Mouse (Mus musculus) stomach, embryonic 16.5 days (tissue): ENCODE measurements around the gene Tex22. TPM values are rescaled to one million over a fixed set of nuclear protein-coding genes. Genes with fewer than 3 reads are reported as not detected.

Source experiments
- ATAC-seq: fragments of 200-750 bp; cut with Nextera tagmentation; 2 replicates; pipeline ENCODE4 v1.8.0; 2017; ENCODE audit warnings: moderate number of reproducible peaks, moderate TSS enrichment; ENCODE audit not compliant: insufficient read depth, low FRiP score
- H3K27ac ChIP-seq: fragments of 300-500 bp; sonication (generic); 2 replicates; pipeline ENCODE4 v1.5.1; 2014; ENCODE audit warnings: low read length
- H3K27me3 ChIP-seq: fragments of 300-500 bp; sonication (generic); 2 replicates; pipeline ENCODE4 v1.6.1; 2014; ENCODE audit warnings: low read length, control low read depth, mixed read lengths; ENCODE audit not compliant: control insufficient read depth, insufficient read depth
- H3K36me3 ChIP-seq: fragments of 300-500 bp; sonication (generic); 2 replicates; pipeline ENCODE4 v1.6.1; 2014; ENCODE audit warnings: low read length; ENCODE audit not compliant: control insufficient read depth, insufficient read depth
- H3K4me1 ChIP-seq: fragments of 300-500 bp; sonication (generic); 2 replicates; pipeline ENCODE4 v1.6.1; 2014; ENCODE audit warnings: low read length, control low read depth, mixed read lengths; ENCODE audit not compliant: control insufficient read depth, insufficient read depth
- H3K4me2 ChIP-seq: fragments of 300-500 bp; sonication (generic); 2 replicates; pipeline ENCODE4 v1.6.1; 2014; ENCODE audit warnings: low read depth, low read length, mixed read lengths
- H3K4me3 ChIP-seq: fragments of 300-500 bp; sonication (generic); replicated peaks from 2 replicates; pipeline ENCODE4 v1.5.1; 2014; ENCODE audit warnings: mild to moderate bottlenecking, low read length
- H3K9ac ChIP-seq: fragments of 300-500 bp; sonication (generic); 2 replicates; pipeline ENCODE4 v1.6.1; 2014; ENCODE audit warnings: low read length
- H3K9me3 ChIP-seq: fragments of 300-500 bp; sonication (generic); replicated peaks from 2 replicates; pipeline ENCODE4 v1.6.1; 2016; ENCODE audit warnings: low read length, control low read depth; ENCODE audit not compliant: control insufficient read depth
- WGBS: fragments of 180-500 bp; shearing (Covaris S2); extraction: QIAGEN DNeasy Blood & Tissue Kit; methylation state at CpG from one replicate; pipeline ENCODE4 v1.1.7; 2014; 5-methylcytosine and 5-hydroxymethylcytosine counted together
- polyA plus RNA-seq: library from polyadenylated mRNA; unstranded; fragments of >200 nt; fragmentation: Nextera tagmentation; extraction: Ambion mirVana; gene quantifications from 2 replicates; pipeline ENCODE4 v1.2.1, GENCODE M21; 2015

The Tex22 gene
- polyA plus RNA-seq, 1 experiment from 2014 or later, result not detected

DNA sequence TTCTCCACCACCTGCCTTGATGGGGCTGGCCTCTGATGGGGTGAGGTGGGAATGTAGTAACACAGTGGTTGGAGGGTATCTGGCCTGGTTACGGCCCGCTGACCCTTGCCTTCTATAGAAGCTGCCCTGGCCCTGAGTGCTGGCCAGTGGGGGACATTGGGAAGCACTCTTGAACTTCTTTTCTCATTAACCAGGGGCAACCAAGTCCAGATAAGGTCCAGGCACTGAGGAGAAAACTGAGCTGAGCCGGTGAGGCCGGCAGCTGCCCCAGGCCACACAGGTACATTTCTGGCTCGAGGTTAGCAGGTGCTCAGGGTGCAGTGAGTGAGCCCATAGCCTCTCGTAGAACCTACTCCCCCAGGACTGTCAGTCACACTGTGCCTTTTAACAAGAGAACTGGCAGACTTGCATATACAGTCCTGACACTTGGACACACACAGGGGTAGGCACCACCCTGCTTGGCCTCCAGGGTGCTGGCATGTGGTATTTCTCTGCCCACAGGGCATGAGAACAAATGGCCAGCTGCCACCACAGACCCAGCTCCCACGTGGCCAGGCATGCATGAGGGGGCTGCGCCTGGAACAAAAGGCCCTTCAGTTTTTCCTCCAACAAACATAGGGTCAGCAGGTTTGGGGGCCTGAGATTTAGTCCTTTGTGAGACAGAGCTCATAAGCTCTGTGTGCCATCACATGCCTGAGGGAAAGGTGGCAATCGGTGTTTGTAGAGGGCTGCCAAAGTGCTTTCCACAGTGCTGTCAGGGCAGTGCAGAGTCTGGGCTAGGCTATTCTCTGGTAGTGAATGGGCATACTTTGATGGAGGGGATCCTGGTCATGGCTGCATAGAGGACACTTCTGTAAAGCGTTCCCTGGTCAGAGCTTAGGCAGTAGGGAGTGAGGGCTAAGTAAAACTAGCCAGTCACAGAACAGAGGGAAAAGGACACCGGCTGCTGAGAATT lies 41.7 kb upstream of the Tex22 start:
- no peaks in the 10 kb centered on the region for H3K27me3 ChIP-seq
- WGBS, result 71% methylated on average over 11 of the region's 11 CpGs
- no peaks in the 10 kb centered on the region for H3K9me3 ChIP-seq
- ATAC-seq, result no peak
- H3K4me2 ChIP-seq, result no peak overlapping the region
- H3K27ac ChIP-seq, result no peak overlapping the region
- no peak overlapping the region for H3K9ac ChIP-seq
- 0 out of 2 replicates have a peak, but pooled peaks cover 8% of the 10 kb centered on the region for H3K4me1 ChIP-seq
- H3K36me3 ChIP-seq, result no peaks in the 10 kb centered on the region
- no peak overlapping the region for H3K4me3 ChIP-seq

DNA sequence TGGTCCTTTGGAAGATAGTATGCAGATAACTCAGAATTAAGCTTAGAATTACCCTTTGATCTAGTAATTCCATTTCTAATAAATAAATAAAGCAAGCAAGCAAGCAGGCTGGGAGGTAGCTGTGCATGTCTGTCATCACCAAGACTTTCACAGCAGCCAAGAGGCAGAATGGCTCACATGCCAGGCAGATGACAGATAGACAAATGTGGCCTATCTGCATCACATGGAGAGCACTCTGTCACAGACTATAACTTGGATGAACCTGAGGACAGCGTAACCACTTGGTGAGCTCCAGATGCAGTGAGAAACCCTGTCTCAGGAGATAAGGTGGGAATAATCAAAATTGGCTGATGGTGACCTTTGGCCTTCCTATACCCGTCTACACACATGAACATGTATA lies 39.2 kb upstream of the Tex22 start:
- Histone ChIP-seq H3K27me3 (no peaks in the 10 kb centered on the region), H3K9ac (no peak overlapping the region), H3K4me1 (no peaks in the 10 kb centered on the region), H3K9me3 (no peaks in the 10 kb centered on the region), H3K27ac (no peak overlapping the region), H3K4me2 (no peak overlapping the region), H3K36me3 (no peaks in the 10 kb centered on the region), H3K4me3 (no peak overlapping the region)
- 76% methylated on average over 2 of the region's 2 CpGs for WGBS
- ATAC-seq, result no peak

DNA sequence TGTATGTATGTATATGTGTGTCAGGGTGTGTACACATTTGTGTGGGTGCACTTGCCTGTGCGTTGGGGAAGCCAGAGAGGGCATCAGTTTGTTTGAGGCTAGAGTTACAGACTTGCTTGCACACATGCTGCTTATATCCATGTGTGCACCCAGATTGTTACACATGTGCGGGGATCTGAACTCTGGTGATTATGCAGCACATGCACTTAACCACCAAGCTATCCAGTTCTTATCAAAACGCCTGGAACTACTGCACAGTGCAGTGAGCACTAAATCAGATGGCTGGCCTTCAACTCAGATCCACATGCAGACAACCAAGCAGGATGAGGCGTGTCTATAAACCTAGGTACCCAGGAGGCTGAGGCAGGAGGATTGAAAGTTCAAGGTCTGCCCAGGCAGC lies 37.3 kb upstream of the Tex22 start:
- H3K4me1 ChIP-seq, result peaks cover 5% of the 10 kb centered on the region
- no peak overlapping the region for H3K9ac ChIP-seq
- H3K27ac ChIP-seq, result no peak overlapping the region
- H3K4me3 ChIP-seq, result no peak overlapping the region
- ATAC-seq, result no peak
- 82% methylated on average over 4 of the region's 4 CpGs for WGBS
- no peaks in the 10 kb centered on the region for H3K27me3 ChIP-seq
- H3K4me2 ChIP-seq, result no peak overlapping the region
- no peaks in the 10 kb centered on the region for H3K9me3 ChIP-seq
- H3K36me3 ChIP-seq, result no peaks in the 10 kb centered on the region

DNA sequence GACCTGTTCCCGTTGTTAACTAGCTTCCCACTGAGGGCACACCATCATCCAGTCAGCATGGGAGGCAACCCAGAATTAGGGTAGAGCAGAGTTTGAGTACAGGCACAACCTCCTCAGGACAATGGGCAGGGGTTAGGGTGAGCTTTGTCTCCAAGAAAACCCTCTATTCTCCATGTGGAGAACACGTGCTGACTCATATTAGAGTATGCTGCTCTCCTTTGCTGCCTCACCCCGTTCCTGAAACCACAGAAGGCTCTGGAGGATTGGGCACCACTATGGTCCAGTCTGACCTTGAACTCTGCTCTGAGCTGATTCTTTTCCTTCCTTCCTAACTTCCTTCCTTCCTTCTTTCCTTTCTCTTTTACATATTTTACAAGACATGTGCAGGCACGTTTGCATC lies 35.9 kb upstream of the Tex22 start:
- Histone ChIP-seq H3K27ac (no peak overlapping the region), H3K4me3 (no peak overlapping the region), H3K27me3 (no peaks in the 10 kb centered on the region), H3K9me3 (no peaks in the 10 kb centered on the region), H3K4me2 (no peak overlapping the region), H3K4me1 (peaks cover 5% of the 10 kb centered on the region), H3K36me3 (no peaks in the 10 kb centered on the region), H3K9ac (no peak overlapping the region)
- WGBS, result 84% methylated on average over 4 of the region's 4 CpGs
- ATAC-seq, result no peak

DNA sequence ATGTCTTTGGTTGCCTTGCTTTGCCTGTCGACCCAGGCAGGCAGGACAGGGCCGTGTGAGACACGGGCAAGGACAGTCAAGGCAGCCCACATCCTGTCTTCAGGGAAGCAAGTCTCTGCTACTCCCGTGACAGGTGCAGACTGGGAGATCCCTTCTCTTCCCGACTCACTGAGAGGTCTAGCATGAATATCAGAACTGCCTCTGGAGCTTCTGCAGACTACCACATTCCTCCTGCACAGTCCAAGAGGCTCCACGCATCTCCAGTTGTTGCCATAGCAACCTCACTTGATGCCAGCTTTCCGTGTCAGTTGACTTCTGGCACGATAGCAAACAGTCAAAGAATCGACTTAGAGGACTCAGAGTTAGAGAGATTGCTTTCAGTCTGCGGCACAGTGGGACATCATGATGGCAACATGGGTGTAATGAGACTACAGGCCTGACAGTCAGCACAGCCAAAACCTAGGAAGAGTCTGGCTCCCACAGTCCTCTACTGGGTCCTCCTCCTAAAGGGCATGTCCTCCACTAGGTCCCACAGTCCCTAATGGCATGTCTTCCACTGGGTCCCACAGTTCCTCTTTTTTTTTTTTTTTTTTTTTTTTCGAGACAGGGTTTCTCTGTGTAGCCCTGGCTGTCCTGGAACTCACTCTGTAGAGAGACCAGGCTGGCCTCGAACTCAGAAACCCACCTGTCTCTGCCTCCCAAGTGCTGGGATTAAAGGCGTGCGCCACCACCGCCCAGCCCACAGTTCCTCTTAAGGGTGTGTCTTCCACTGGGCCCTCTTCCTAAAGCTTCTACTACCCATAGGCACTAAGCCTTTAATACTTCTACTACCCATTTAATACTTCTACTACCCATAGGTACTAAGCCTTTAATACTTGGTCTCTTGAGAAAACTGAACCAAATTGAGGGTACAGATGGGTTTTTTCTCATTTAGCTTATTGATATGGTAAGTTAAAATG lies 32.5 kb upstream of the Tex22 start:
- Histone ChIP-seq H3K27me3 (no peaks in the 10 kb centered on the region), H3K4me3 (no peak overlapping the region), H3K4me1 (peaks cover 5% of the 10 kb centered on the region), H3K9me3 (no peaks in the 10 kb centered on the region), H3K9ac (no peak overlapping the region), H3K36me3 (no peaks in the 10 kb centered on the region), H3K27ac (no peak overlapping the region), H3K4me2 (no peak overlapping the region)
- 64% methylated on average over 15 of the region's 15 CpGs for WGBS
- ATAC-seq, result no peak

DNA sequence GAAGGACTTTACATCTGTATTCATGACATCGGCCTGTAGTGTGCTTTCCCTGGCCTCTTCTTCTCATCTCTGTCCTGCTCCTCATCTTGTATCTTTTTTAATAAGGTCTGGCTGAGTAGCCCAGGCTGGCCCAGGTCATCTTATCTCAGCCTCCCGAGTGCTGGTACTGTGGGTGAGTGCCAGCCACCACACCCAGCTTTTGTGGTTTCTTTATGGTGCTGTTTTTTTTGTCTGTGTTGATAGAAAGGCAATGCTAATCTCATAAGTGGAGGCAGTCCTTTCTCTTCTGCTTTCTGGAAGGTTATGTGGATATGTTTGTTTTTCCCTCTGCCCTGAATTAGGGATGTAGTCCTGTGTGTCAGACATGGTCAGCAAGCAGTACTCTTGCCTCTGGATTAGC lies 31.8 kb upstream of the Tex22 start:
- H3K9me3 ChIP-seq, result no peaks in the 10 kb centered on the region
- H3K9ac ChIP-seq, result no peak overlapping the region
- H3K36me3 ChIP-seq, result no peaks in the 10 kb centered on the region
- no peak overlapping the region for H3K4me2 ChIP-seq
- no peak overlapping the region for H3K27ac ChIP-seq
- no peaks in the 10 kb centered on the region for H3K27me3 ChIP-seq
- H3K4me3 ChIP-seq, result no peak overlapping the region
- H3K4me1 ChIP-seq, result peaks cover 5% of the 10 kb centered on the region
- no peak for ATAC-seq
- WGBS, result 70% methylated on average over 2 of the region's 2 CpGs

DNA sequence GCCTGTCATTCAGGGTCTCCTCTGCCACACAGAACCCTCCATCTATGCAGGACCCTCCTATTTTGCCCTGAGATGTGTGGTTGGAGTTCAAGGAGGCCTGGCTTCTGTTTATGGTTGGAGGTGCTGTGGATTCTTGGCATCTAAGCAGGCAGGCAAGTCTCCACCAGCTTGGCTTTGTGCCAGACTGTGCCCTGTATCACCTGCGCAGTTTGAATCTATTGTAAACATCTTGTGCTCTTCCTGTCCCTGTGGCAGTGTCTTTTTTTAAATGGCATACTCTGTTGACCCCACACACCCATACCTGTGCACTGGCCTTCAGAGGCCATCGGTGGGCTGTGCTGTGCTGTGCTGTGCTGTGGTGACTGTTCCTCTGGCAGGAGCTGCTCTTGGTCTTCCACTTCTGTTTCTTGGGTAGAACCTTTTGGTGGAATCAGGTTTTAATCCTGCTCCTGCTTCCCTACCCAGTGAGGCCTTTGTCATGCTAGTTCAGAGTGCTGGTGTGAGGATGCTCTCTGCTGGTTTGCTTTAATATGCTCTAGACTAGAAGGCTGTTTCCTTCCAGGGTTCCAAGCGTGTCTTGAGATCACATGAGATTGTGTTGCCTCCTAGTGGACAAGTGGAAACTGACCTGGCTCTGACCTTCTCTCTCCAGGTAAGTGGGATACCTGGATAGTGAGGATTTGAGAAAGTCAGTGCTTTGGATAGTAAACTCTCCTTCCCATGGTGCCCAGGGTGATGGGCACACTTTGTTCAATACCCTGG lies 29.2 kb upstream of the Tex22 start:
- Histone ChIP-seq H3K9me3 (no peaks in the 10 kb centered on the region), H3K27ac (no peak overlapping the region), H3K9ac (no peak overlapping the region), H3K4me1 (peaks cover 5% of the 10 kb centered on the region), H3K4me3 (no peak overlapping the region), H3K4me2 (no peak overlapping the region), H3K36me3 (no peaks in the 10 kb centered on the region), H3K27me3 (no peaks in the 10 kb centered on the region)
- no peak for ATAC-seq
- WGBS, result 60% methylated on average over 3 of the region's 3 CpGs

DNA sequence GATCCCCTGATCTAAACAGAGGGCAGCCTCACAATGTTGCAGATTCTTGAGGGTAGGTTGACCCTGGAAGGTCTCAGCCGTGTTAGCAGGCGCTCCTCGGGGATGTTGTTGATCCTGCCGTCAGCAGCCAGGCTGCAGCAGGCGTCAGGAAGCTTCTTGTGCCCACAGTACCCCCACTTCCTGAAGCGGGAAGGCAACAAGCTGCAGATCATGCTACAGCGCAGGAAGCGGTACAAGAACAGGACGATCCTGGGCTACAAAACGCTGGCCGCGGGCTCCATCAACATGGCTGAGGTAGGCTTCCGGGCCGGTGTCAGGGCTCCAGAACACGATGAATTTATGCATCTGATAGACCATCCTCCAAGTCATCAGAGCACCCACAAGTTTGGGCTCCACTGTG lies 27.4 kb upstream of the Tex22 start:
- Histone ChIP-seq H3K27ac (no peak overlapping the region), H3K9ac (no peak overlapping the region), H3K9me3 (no peaks in the 10 kb centered on the region), H3K4me1 (0 out of 2 replicates have a peak, but pooled peaks cover 3% of the 10 kb centered on the region), H3K4me2 (no peak overlapping the region), H3K4me3 (no peak overlapping the region), H3K36me3 (no peaks in the 10 kb centered on the region), H3K27me3 (no peaks in the 10 kb centered on the region)
- ATAC-seq, result no peak
- WGBS, result 85% methylated on average over 15 of the region's 15 CpGs
